Mouse (Mus musculus): ENCODE measurements at regions not wholly inside any gene's neighbourhood (a gene's known extent, or its start where the extent isn't known, plus 50 kb on each side); places are given as distances from the start of the nearest gene placed in this dataset.

DNA sequence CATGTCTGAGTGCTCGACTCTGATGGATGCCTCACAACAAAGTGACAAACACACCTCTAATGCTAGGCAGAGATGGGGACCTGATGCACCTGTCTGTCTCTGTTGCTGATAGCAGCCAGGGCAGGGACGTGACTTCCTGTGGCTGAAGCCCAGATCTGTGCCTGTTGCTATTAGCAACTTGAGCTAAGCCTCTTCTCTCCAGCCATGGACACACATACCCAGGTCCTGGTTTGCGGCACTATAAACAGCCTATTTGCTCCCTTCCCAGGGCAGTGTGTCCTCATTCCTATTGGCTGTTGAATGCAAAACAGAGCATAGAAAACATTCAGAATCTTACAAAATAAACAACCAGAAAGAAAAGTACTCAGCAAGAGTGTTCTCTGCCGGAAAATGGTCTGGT lies 273.5 kb downstream of the Irs2 start:
- no peak overlapping the region for H3K27ac ChIP-seq
- H3K27me3 ChIP-seq (ENCODE audit: low read depth, poor library complexity, severe bottlenecking): no peaks in the 10 kb centered on the region
- WGBS: 69% methylated on average over 4 of the region's 4 CpGs
- no peaks in the 10 kb centered on the region for H3K36me3 ChIP-seq
- no peak overlapping the region for H3K4me3 ChIP-seq
- H3K9me3 ChIP-seq (replicated peaks): no peaks in the 10 kb centered on the region
- peaks cover 3% of the 10 kb centered on the region; the same call in 1 of the 2 replicates for H3K4me1 ChIP-seq
- no peak for DNase-seq (ENCODE audit: low spot score)

GRCm38 (mm10) chr8:10723332-10723731 lies 284.9 kb downstream of the Irs2 start:
- no peaks in the 10 kb centered on the region for H3K36me3 ChIP-seq
- WGBS: 76% methylated on average over 2 of the region's 2 CpGs
- no peaks in the 10 kb centered on the region for H3K27me3 ChIP-seq (ENCODE audit: low read depth, poor library complexity, severe bottlenecking)
- DNase-seq (ENCODE audit: low spot score): no peak
- no peak overlapping the region for H3K4me3 ChIP-seq
- no peak overlapping the region; the same call in 1 of the 2 replicates for H3K27ac ChIP-seq
- no peaks in the 10 kb centered on the region for H3K9me3 ChIP-seq (replicated peaks)
- peaks cover 6% of the 10 kb centered on the region; the same call in 1 of the 2 replicates for H3K4me1 ChIP-seq

DNA sequence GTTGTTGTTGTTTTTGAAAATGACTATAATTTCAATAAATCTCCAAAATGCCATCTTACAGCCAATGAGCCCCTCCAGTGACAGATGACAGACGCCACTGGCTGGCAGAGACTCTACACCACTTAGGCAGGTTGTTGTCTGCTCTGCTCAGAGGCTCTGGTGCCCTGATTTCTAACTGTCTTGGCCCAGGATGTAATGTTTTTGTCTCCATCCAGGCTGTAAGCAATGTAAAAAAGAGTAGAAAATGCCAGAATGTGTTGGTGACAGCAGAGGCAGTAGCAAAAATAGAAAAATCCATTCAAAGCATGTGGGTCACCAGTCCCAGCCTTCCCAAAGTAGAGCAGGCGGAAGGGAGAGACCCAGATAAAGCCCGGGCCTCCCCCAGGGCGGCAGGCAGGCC lies 285.5 kb downstream of the Irs2 start:
- Histone ChIP-seq H3K4me3 (no peak overlapping the region), H3K36me3 (no peaks in the 10 kb centered on the region), H3K9me3 (replicated peaks) (no peaks in the 10 kb centered on the region), H3K27ac (no peak overlapping the region), H3K4me1 (peaks cover 6% of the 10 kb centered on the region; the same call in 1 of the 2 replicates), H3K27me3 (ENCODE audit: low read depth, poor library complexity, severe bottlenecking) (no peaks in the 10 kb centered on the region)
- DNase-seq (ENCODE audit: low spot score): no peak
- 87% methylated on average over 4 of the region's 4 CpGs for WGBS

- Histone ChIP-seq H3K4me3 (no peak overlapping the region), H3K36me3 (no peaks in the 10 kb centered on the region), H3K9me3 (replicated peaks) (no peaks in the 10 kb centered on the region), H3K4me1 (peaks cover 6% of the 10 kb centered on the region; the same call in 1 of the 2 replicates), H3K27ac (no peak overlapping the region), H3K27me3 (ENCODE audit: low read depth, poor library complexity, severe bottlenecking) (no peaks in the 10 kb centered on the region)
- no peak for DNase-seq (ENCODE audit: low spot score)
- 95% methylated on average over 3 of the region's 3 CpGs for WGBS
Measured at GRCm38 (mm10) chr8:10722342-10722741, 285.9 kb downstream of the Irs2 start.

DNA sequence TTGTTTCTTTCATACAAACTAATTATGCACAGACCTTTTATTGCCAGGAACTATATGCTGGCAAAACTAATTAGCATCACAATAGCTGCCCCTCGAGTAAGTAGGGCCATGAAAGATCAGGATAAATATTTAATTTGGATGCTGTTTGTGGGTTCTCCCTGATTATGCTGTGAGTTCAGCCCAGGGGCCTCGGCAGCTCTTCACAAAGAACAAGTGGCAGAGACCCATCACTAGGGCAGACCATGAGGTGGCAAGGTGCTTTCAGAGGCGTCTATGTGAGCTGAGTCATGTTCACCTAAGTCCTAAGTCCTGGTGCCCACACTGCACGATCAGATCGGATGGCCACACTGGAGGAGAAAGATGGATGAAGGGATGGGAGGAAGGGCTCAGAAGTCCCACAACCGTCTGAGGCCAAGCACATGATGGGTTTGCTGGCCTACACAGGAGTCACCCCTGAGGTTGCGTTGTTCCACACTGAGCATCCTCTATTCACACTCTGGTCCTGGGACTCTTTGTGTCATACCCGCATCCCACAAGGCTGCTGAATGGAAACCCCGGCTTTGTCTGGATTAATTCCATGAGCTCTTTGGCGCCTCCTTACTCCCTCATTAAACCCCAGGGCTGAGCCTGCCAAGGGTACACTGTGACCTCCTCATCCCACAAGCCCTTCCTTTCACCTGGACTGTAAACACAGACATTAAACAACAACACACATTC lies 287.0 kb downstream of the Irs2 start:
- H3K36me3 ChIP-seq: no peaks in the 10 kb centered on the region
- 82% methylated on average over 10 of the region's 10 CpGs for WGBS
- no peak for DNase-seq (ENCODE audit: low spot score)
- H3K4me3 ChIP-seq: no peak overlapping the region
- no peaks in the 10 kb centered on the region for H3K9me3 ChIP-seq (replicated peaks)
- H3K27ac ChIP-seq: peak overlapping the region; percentile 3; the same call in 1 of the 2 replicates
- H3K27me3 ChIP-seq (ENCODE audit: low read depth, poor library complexity, severe bottlenecking): no peaks in the 10 kb centered on the region
- peaks cover 10% of the 10 kb centered on the region for H3K4me1 ChIP-seq

GRCm38 (mm10) chr8:10720398-10720797 lies 287.9 kb downstream of the Irs2 start:
- Histone ChIP-seq H3K9me3 (replicated peaks) (no peaks in the 10 kb centered on the region), H3K4me1 (peaks cover 10% of the 10 kb centered on the region), H3K27ac (no peak overlapping the region), H3K4me3 (no peak overlapping the region), H3K27me3 (ENCODE audit: low read depth, poor library complexity, severe bottlenecking) (no peaks in the 10 kb centered on the region), H3K36me3 (no peaks in the 10 kb centered on the region)
- no peak for DNase-seq (ENCODE audit: low spot score)
- whole genome bisulfite sequencing: 92% methylated on average over 3 of the region's 3 CpGs

DNA sequence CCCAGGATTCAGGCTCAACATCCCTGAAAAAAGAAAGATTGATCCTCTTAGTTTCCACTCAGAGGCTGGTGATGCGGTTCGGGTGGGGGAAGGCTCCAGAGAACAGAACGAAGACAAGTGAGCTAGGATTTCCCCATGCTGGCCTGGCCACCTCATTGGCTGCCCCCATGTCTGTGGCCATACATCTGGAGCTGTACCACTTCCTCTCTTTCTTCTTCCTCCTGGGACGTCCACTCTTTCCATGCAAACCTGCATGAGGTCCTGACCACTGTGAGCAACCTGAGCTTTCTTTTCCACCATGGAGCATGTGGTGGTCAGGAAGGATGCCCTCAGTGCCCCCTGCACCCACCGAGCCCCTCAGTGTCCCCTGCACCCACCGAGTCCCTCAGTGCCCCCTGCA lies 288.8 kb downstream of the Irs2 start:
- peaks cover 10% of the 10 kb centered on the region for H3K4me1 ChIP-seq
- no peaks in the 10 kb centered on the region for H3K9me3 ChIP-seq (replicated peaks)
- no peaks in the 10 kb centered on the region for H3K27me3 ChIP-seq (ENCODE audit: low read depth, poor library complexity, severe bottlenecking)
- no peaks in the 10 kb centered on the region for H3K36me3 ChIP-seq
- no peak overlapping the region for H3K27ac ChIP-seq
- DNase-seq (ENCODE audit: low spot score): no peak
- H3K4me3 ChIP-seq: no peak overlapping the region
- WGBS: 90% methylated on average over 6 of the region's 6 CpGs

DNA sequence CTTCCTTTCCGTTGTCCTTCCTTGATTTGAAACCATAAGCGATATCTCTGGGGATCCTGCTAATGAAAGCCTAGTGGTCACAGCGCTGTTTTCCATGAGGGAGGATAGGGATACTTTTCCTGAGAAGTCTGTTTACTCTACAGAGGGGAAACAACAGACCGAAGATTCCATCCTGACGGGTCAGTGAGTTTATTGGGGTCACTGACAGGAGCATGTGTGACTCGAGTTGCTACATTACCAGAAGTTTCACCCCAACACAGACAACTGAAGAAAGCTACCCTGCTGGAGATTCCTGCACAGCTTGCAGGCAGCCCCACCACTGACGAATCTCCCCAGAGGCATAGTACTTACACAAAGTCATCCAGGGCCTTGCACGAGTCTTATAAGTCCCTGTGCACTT lies 291.0 kb downstream of the Irs2 start:
- no peaks in the 10 kb centered on the region for H3K9me3 ChIP-seq (replicated peaks)
- H3K27ac ChIP-seq: no peak overlapping the region
- H3K4me1 ChIP-seq: peaks cover 7% of the 10 kb centered on the region; the same call in 1 of the 2 replicates
- DNase-seq (ENCODE audit: low spot score): no peak
- H3K4me3 ChIP-seq: no peak overlapping the region
- H3K27me3 ChIP-seq (ENCODE audit: low read depth, poor library complexity, severe bottlenecking): no peaks in the 10 kb centered on the region
- 58% methylated on average over 8 of the region's 8 CpGs for WGBS
- no peaks in the 10 kb centered on the region for H3K36me3 ChIP-seq

DNA sequence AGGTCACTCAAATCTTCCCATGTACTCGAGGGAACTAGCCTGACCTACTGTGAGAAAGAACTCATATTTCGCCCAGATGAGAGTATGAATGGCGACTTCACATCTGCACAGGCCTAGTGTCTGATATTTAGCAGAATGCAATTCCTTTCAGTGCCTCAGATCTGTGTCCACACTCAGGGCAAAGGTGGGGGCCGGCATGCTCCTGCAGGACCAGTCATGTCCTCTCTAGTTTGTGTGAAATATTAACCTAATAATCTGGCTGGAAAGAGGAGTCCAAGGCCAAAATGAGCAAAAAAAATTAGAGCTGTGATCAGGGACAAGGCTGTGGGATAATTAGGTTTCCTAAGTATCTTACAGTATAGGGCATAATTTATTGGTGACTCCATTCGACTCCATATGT lies 292.1 kb downstream of the Irs2 start:
- Histone ChIP-seq H3K9me3 (replicated peaks) (no peaks in the 10 kb centered on the region), H3K4me3 (no peak overlapping the region), H3K27me3 (ENCODE audit: low read depth, poor library complexity, severe bottlenecking) (no peaks in the 10 kb centered on the region), H3K36me3 (no peaks in the 10 kb centered on the region), H3K27ac (no peak overlapping the region), H3K4me1 (peaks cover 4% of the 10 kb centered on the region; the same call in 1 of the 2 replicates)
- no peak for DNase-seq (ENCODE audit: low spot score)
- WGBS: 84% methylated on average over 5 of the region's 5 CpGs

- H3K9me3 ChIP-seq (replicated peaks): no peaks in the 10 kb centered on the region
- H3K27ac ChIP-seq: no peak overlapping the region
- 78% methylated on average over 13 of the region's 13 CpGs for WGBS
- no peak for DNase-seq (ENCODE audit: low spot score)
- no peak overlapping the region for H3K4me3 ChIP-seq
- no peaks in the 10 kb centered on the region for H3K27me3 ChIP-seq (ENCODE audit: low read depth, poor library complexity, severe bottlenecking)
- peaks cover 4% of the 10 kb centered on the region; the same call in 1 of the 2 replicates for H3K4me1 ChIP-seq
- no peaks in the 10 kb centered on the region for H3K36me3 ChIP-seq
Measured at GRCm38 (mm10) chr8:10713515-10714042, 294.7 kb downstream of the Irs2 start.

GRCm38 (mm10) chr8:10712118-10712689 lies 296.1 kb downstream of the Irs2 start:
- 88% methylated on average over 7 of the region's 7 CpGs for WGBS
- Histone ChIP-seq H3K27me3 (ENCODE audit: low read depth, poor library complexity, severe bottlenecking) (no peaks in the 10 kb centered on the region), H3K9me3 (replicated peaks) (no peaks in the 10 kb centered on the region), H3K4me1 (peaks cover 4% of the 10 kb centered on the region; the same call in 1 of the 2 replicates), H3K27ac (no peak overlapping the region), H3K4me3 (no peak overlapping the region), H3K36me3 (no peaks in the 10 kb centered on the region)
- no peak for DNase-seq (ENCODE audit: low spot score)

- H3K9me3 ChIP-seq (replicated peaks): no peaks in the 10 kb centered on the region
- no peaks in the 10 kb centered on the region for H3K36me3 ChIP-seq
- H3K4me3 ChIP-seq: no peak overlapping the region
- 45% methylated on average over 7 of the region's 7 CpGs for WGBS
- H3K27me3 ChIP-seq (ENCODE audit: low read depth, poor library complexity, severe bottlenecking): no peaks in the 10 kb centered on the region
- no peak for DNase-seq (ENCODE audit: low spot score)
- no peak overlapping the region for H3K27ac ChIP-seq
- H3K4me1 ChIP-seq: no peaks in the 10 kb centered on the region
Measured at GRCm38 (mm10) chr8:10711474-10711873, 296.8 kb downstream of the Irs2 start.

GRCm38 (mm10) chr8:10708509-10708908 lies 299.7 kb downstream of the Irs2 start:
- H3K4me1 ChIP-seq: no peaks in the 10 kb centered on the region
- no peak for DNase-seq (ENCODE audit: low spot score)
- no peaks in the 10 kb centered on the region for H3K27me3 ChIP-seq (ENCODE audit: low read depth, poor library complexity, severe bottlenecking)
- no peak overlapping the region for H3K4me3 ChIP-seq
- no peaks in the 10 kb centered on the region for H3K9me3 ChIP-seq (replicated peaks)
- no peaks in the 10 kb centered on the region for H3K36me3 ChIP-seq
- H3K27ac ChIP-seq: no peak overlapping the region
- WGBS: 88% methylated on average over 6 of the region's 6 CpGs

All from limb, embryonic 10.5 days (tissue).